Mouse (Mus musculus) left cerebral cortex, adult 9 months (tissue): ENCODE results near the gene Bivm.

Experiments
- DNase-seq, 2 experiments: peaks; one replicate each; pipeline ENCODE4 v3.0.0; 2022; ENCODE audit warnings: low spot score in 2 of 2

Bivm gene

GRCm38 (mm10) chr1:44173903-44174302, 55.1 kb downstream of the Bivm start:
- DNase-seq: no peak

- DNase-seq: no peak
These were observed 59.3 kb downstream of the Bivm start for GRCm38 (mm10) chr1:44178086-44178485.

- no peak for DNase-seq
These were observed 67.6 kb downstream of the Bivm start for GRCm38 (mm10) chr1:44186396-44186795.
